Mouse (Mus musculus): ENCODE data around the gene Fezf1.

The Fezf1 gene

DNA sequence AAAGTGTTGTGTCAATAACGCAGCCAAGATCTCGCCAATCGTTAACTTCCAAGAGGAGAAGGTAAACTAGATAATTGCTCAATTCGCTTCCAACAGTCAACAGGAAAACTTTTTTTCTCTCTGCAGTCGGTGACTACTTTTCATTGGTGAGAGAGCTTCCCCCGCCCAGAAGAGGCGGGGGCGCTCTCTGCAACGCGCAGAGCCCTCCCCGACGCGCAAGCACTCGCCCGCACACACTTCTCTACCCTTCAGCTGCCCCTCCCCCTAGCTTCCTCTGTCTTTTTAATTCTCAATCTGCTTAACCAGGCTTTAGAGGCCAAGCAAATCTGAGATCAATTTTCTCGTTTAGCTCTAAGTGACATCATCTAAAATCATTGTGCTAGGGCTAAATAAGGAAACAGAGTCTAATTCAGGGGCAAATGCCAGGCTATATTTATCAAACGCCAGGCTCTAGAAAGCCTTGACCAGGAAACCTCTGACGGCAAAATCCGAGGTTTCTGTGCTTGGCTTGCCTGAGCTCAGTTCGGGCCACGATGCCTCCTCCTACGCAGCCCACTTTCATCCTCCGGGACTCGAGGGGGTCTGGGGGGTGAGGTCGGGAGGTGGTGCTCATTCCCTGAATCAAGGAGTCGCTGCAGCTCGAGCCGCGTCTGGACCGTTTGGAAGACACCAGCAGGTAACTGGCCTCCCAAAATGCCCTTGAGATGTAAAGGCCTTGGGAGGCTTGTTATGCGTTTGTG, at the start of gene Fezf1:
Gene Fezf1 (minus strand): TSS at position 50 of the 740 bp plus-strand sequence.
- no peak for DNase-seq

DNA sequence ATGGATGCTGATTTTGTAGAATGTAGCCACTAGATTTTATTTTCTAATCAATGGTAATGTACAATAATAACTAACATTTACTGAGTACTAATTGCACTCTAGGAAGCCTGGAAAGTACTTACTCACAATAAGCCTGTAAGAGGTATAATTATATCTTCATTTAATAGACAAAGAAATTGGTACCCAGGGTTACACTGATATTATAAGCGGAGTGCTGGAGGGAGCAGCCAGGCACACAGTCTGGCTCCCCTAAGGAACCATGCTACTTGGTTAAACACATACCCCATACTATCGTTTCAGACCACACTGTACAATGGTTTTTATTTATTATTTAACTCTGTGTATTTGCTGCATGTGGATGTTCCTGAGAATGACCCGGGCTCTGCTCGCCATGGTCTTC, 46.5 kb upstream of the Fezf1 start:
- no peak for DNase-seq

DNA sequence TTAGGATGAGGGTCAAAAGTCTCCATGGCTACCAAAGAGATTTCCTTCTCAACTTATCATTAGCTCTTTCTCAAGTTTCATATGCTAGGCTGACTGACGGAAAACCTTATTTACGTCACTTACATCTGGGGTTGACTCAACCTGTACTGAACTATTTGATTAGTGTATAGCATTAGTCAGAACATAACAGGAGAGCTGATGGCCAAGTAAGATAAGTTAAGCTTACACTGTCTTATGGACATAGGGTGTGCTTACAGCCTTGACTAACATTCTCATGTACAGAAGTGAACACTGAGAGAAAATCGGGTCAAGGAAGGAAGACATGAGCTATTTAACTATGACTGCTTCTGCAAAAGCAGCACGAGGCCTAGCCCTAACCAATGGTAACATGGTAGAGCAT, 40.6 kb upstream of the Fezf1 start:
- no peak for DNase-seq

DNA sequence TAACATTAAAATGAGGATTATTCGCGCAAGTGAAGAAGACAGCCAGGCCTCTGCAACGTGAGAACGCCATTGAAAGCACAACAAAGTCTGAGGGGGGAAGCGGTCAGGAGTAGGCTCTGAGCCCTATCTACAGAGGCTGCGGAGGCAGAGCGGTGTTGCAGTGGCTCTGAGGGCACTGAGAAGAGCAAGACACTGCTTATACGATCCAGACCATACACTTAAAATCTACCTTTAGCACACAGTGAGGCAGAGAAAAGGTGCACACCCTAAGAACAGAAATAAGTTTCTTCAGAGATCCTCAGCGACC, 33.3 kb upstream of the Fezf1 start:
- DNase-seq = no peak

DNA sequence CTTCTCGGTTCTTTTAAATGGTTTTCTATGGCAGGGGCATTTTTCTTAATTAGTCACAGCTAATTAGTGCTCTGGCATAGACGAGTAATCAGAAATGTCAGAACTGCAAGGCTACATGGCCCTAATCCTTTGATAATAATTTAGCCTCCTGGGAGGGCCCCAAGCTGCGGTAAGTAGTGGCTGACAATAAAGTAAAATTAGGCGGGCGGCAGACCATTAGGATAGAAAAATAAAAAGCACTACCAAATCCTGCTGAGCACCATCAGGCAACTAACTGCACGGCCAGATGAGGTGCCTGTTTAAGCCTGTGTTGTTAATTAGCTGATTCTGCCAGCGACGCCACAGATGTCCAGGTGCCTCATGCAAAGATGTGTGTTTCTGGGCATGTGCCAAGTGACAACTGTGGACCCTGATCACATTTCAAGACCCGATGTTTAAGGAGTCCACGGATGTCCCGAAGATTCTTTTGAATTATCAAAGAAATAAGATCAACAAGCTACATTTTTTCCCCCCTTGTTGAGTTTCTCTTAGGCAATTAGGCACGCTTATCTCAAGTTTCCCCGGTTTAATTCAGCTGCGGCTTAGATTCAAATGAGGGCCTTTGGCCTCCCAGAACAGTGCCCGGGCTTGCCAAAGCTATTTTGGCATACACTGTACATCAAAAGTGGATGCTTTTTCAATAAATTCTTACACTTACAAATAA, 32.8 kb upstream of the Fezf1 start:
- DNase-seq = no peak

DNA sequence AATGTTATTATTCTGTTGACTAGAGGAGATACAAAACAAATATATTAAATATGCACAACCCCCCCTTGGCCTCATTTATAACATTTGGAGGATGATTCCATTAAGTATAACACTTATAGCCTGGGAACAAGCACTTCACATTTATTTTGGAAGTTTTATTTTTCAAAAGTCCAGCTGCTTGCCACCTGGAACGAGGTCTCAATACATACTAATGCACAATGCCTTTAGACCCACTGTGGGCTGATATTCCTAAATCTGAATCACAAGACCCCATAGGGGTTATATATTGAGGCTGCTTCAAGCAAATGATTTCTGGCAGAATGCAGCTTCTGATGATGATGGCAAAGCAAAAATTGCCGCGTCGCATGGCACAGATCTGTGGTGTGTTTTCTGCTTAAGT, 25.3 kb upstream of the Fezf1 start:
- no peak for DNase-seq

DNA sequence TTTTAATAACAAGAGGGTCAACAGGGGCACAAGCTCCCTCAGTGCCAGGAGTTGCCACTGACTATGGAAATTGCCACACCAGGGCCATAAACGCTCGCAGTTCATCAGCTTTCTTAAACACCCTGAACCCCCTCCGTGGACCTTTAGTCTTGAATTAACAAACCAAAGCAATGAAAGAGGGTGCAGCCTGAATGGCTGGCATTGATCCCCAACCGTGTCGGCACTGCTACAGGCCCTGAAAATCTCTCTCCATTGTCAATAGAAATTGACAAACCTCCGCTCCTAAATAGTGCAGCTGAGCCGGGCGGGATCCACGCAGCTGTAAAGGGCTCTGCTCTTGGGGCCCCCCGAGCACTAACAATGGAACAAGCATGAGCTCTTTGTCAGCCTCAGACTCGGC, 24.8 kb upstream of the Fezf1 start:
- no peak for DNase-seq

DNA sequence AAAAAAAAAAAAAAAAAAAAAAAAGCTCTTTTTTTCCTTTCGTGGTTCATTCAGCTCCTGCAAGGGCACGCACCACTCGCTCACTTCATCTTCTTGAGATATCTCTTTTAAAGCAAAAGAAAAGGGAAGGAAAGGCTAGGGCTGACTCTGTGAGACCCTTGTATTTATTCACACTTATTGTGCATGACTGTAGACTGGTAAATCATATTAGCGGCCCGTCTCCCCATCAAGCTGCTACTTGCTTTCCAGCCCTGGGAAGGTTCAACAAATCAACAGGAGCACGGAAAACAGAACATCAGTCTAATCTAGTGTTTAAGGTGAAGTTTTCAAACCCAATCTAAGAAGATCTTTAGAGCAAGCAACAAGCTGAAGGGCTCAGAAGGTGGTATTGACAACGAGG, 24.4 kb upstream of the Fezf1 start:
- DNase-seq = no peak

DNA sequence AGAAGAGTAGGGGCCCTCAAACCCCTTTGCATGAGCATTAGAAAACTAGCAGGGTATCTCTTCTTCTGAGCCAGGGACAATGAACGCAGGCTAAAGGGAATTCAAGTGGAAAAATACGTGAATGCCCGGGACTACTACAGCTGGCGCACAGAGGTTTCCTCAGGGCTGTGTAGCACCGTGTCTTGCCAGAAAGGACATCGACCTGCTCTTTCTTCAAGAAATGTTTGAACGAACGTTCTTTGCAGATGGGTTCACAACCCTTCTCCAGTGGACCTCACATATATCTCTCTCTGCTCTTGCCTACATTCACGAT, 12.5 kb upstream of the Fezf1 start:
- no peak for DNase-seq

DNA sequence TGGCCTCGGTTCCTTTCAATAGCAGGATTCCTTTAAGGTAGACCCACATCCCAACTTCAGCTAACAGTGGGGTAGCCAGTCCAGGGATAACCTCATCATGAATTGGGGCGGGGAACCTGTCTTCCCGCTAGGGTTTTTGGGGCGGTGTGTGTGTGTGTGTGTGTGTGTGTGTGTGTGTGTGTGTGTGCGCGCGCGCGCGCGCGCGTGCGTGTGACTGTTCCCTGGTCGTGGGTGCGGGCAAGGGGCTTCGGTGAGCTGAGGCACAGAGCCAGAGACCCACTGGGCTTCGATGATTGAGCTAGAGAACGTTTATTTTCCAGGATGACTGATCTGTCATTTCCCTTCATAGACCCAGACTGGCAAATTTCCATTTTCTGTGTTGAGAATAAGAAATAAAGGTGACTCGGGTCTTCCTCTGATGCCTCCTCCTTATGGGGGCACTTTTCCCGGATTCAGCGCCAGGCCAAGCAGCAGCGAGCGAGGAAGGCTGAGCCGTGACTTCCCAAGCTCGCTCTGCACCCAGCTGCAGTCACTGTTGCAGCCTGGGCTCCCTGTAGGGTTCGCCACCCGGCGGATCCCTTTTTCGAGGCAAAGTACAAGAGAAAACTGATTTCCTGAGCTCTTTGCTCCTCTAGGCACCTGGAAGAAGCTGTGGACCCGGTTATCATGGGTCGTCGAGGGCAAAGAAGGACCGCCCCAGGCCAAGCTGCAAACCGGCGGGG, 12.0 kb upstream of the Fezf1 start:
- no peak for DNase-seq

DNA sequence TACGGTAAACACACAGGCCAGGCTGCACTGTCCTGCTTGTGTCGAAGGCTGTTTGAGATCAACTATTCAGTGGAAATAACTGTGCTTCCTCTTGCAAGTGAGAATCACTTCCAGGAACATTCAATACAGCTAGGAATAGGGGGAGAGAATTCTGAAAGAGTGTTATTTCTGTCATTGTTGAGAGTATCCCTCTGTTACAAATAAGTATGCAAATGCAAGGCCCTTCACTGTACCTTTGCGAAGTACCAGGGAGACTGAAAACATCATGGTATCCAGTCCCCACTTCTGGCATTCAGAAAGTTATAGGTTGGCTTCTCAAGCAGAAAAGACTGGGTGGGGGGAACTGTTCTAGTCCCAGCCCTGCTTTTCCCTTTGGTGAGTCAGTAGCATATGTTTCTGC, 9.8 kb upstream of the Fezf1 start:
- no peak for DNase-seq

DNA sequence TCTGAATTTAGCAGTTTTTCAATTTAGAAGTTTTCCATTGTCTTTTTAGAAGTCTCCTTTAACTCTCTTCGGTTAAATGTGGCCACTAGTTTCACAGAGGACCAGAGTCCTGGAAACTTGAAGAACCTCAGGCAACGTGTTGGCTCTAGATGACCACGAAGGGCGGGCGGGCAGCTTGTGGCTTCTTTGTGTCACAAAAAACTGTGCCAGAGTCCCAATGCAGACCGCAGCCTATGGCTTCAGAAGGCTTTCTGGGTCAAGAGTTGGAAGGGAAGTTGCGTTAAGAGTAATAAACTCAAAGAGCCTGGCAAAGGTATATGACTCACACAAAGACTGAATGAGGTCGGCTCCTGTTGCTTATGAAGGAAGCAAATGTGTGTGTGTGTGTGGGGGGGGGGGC, 7.0 kb upstream of the Fezf1 start:
- no peak for DNase-seq

DNA sequence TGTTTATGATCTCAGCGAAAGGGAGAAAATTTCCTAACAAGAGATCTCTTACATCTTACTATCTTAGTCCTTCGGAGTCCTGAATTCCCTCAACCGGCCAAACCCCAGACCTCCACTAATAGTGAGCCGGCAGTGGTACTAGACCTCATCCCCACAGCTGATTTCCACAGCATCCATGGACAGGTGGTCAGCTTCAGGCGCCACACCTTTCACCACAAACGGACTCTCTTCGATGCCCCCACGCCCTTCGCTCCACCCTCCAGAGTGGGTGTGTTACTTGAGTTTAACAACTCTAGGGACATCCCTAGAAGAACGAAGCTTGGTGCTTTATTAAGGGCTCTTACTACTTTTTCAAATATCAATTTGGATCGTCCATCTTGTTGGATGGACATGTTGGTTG, 6.5 kb upstream of the Fezf1 start:
- no peak for DNase-seq

DNA sequence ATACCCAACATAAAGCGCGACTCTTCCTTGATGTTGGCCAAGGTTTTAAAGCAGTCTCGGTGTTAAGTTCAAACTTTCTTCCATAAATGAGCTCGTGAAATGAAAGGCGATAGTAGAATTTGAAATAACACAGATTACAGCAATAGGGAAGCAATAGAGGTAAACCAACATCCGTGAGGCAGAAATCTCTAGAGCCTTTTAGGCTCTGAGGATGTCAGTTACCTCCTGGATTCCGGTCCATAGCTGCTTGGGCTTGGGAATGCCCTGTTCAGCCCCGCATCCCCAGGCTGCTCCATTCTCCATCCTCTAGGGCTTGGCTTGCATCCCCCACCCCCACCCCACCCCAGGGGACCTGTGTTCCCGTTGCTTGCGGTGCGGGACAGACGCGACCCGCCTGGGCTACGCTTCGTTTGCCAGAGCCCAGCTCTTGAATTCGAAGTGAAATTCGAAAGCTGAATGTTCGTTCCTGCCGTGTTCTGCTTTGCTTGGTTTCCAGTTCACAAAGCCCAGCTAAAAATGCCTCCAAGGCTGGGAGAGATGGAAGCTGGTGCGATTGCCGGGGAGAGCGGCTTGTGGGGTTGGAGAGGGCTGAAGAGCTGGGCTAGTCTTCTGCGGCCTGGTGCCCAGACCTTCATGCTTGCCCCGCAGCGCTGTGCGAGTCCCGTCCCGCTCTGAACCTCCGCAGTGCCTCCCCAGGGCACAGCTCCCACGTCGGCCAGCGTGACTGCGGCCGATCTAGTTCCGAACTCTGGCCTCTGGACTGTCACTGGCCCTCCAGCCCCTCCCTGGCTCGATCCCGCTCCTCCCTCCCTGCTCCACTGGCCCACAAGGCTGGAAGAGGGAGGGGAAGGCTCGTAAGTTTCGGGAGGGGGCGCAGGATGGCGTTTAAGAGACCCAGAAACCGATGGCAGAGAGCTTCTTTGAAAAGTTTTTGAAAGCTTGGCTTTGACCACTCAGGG, 5.5 kb upstream of the Fezf1 start:
- no peak for DNase-seq

DNA sequence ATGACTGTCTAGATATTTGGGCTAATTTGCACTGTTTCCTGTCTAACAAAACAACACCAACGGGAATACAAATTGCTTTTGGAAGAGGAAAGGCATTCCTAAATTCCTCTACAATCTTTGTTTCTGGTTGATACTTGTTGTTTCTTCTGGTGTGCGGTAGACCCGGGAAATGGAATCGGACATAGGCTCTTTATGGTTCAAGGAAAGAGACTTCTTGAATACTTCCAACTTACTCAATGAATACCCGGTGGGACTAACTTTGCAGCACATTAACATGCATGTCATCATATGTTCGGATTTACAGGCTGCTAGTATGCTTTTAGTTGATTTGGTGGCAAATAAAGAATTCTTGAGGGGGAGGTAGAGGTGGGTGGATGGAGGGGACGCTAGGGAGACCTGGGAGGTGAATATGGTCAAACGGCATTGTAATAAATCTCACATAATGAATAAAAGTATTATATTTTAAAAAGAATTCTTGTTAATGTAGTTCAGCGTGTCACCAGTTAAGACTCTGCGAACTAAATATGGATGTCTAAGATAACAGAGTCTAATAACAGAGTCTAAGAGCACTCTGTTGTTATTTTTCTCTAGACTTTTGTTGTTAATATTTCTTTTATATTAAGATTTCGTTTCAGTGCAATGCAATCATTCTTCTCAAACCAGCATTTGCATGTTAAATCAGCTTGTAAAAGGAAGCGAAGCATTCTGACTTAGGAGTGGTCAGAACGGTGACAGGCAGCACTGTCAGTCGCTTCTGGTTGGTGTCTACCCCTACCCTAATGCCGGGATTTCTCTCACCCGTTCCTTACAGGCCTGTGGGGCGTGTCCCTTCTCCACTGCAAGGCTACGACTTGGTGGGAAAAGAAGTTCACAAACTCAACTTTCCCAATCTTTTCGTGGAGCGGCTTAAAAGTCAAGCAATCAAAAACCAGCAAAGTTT, 4.3 kb upstream of the Fezf1 start:
- no peak for DNase-seq

DNA sequence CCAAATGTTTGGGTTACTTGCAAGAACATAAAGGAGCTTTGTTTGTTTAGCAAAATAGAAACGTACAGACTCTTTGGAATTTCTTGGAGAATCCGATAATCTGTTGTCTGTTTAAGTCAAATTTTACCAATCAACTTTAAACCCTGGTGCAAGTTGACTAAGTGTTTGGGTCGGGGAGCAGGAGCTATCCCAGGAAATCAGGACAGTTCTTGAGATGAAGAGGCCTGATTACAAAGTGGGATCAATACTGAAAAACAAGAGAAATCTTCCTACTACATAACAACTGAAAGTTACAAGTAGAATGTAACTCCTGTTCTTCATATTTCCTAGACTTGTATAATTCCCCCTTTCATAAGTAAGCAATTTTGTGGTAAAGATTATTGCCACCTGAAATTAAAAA, 3.3 kb upstream of the Fezf1 start:
- no peak for DNase-seq

DNA sequence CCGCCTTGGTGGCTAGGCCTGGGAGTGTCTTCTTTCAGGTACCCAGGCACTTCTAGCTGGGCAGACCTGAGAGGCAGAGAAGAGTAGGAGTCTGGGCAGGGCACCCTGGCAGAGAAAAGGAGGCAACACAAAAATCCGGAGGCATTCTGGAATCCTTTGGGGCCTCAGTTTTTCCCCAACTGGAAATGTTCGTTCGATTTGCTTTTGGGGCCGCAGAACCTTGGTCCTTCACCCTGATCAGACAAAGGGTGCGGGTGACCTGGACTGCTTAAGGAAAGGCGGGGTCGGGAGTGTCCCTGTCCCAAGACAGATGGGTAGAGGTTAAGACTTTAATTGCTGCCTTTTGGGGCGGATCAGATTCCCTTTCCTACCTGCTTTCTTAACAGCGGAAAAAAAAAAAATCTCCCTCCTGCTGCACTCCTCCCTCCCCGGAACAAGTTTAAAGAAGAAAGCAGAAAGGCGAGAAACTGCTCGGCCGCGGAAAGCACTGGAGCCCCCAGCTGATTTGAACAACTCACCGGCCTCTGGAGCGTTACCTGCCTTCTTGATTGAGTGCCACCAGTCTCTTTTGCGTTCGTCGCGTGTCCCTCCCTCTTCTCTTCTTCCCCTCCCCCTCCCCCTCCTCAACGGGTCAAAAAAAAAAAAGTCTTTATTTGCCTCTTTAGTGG, 2.3 kb upstream of the Fezf1 start:
- no peak for DNase-seq

DNA sequence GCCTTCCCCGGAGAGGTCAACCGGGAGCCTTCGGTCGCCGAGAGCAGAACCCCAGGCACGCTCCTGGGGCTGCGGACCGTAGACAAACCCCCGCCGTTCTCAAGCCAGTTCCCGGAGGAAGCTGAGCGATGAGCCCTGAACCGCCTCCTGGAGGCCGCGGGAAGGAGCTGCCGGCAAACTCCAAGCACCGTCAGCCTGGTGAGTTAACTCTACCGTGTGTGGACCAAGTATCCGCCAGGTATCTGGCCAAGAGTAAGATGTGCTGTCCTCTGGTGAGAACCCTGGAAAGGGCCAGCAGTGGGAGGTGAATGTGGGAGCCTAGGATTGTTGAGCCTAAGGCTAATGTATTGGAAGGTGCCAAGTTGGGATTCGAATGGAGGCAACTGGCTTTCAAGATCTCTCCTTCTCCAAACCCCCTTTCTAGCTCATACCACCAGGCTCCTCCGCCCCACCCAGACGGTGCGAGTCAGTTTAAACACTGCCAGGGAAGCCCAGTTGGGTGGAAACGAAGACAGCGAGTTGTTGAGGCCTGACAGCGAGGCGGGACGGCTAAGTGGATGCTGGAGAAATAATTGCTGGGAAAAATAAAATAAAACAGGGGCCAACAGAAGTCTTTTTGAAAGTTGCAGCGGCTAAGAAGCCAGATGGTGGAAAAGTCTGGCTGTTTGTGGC, 1.6 kb upstream of the Fezf1 start:
- no peak for DNase-seq

DNA sequence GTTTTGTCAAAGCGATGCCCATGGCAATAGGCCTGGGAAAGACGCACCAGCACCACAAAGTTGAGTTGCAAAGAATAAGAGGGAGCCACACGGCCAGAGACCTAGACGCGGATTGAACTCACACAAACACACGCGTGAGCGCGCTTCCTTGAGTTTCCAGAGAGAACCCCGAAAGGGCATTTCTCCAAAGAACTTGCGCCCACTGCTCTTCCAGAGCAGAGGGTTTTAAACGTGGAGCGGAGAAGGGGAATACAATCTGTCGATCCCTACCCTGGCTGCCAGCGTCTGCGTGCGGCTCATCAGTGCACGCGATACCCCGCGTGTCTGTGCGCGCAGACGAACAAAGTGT, 865 bp upstream of the Fezf1 start:
- DNase-seq = no peak

DNA sequence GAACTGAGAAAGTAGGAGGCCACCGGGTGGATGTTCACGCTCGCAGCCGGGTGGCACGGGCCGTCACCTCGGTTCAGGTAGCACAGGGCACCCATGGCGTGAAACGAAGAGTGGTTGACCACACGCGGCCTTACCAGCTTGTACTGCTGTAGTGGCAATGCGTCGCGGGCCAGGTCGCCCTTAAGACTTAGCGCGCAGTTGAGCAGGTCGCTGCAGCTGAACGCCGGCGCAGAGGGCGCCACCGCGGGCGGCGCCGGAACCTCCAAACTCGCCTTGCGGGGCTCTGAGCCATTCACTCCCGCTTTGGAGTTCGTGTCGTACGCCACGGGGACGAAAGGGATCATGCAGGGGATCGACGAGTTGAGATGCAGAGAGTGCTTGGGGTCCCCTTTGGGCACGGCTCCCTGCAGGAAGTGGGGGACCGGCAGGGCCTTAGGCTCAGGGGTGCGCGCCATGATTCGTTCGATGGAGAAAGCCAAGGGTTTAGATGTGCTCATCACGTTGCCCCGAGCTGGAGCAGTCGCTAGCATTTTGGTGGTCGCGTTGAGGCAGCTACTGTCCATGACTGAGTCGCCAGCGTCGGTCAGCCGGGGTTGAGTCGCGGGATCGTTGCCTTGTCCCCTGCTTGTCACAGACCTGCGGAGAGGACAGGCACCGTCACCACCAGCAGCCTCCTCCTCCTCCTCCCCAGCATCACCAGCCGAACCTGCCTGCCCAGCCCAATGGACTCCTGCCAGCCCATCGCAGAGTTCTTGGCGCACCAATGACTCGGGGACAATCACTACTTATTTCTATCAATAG, 450 bp downstream of the Fezf1 start:
- DNase-seq = no peak
